Mouse (Mus musculus): ENCODE results near the gene Spata5. TPM values are rescaled to one million over a fixed set of nuclear protein-coding genes. Genes with fewer than 3 reads are reported as not detected.

Spata5 gene
- polyA plus RNA-seq, 1 experiment from 2014 or later, result 19.7 TPM

- peaks cover 8% of the 10 kb centered on the region; the same call in 1 of the 2 replicates for H3K36me3 ChIP-seq
- no peak overlapping the region for H3K27ac ChIP-seq
- H3K4me3 ChIP-seq, result peak overlapping the region; percentile 82
- H3K27me3 ChIP-seq, result no peaks in the 10 kb centered on the region
- peaks cover 18% of the 10 kb centered on the region for H3K4me1 ChIP-seq (replicated peaks)
- WGBS, result 15% methylated on average over 3 of the region's 3 CpGs
- H3K9me3 ChIP-seq (replicated peaks), result no peaks in the 10 kb centered on the region
- peak overlapping the region; percentile 68 for H3K9ac ChIP-seq
- ATAC-seq (replicated peaks; ENCODE audit: insufficient number of reproducible peaks, insufficient read depth, low FRiP score, low read depth), result no peak
- H3K4me2 ChIP-seq, result peak overlapping the region; percentile 88
These were observed 1.5 kb downstream of the Spata5 start for GRCm38 (mm10) chr3:37421179-37421578.

- no peaks in the 10 kb centered on the region for H3K9me3 ChIP-seq (replicated peaks)
- WGBS, result 97% methylated on average over 3 of the region's 3 CpGs
- H3K27ac ChIP-seq, result no peak overlapping the region
- no peak overlapping the region for H3K9ac ChIP-seq
- H3K4me3 ChIP-seq, result no peak overlapping the region
- H3K4me1 ChIP-seq (replicated peaks), result peaks cover 4% of the 10 kb centered on the region
- no peaks in the 10 kb centered on the region for H3K27me3 ChIP-seq
- ATAC-seq (replicated peaks; ENCODE audit: insufficient number of reproducible peaks, insufficient read depth, low FRiP score, low read depth), result no peak
- H3K36me3 ChIP-seq, result peaks cover 24% of the 10 kb centered on the region
- no peak overlapping the region for H3K4me2 ChIP-seq
These were observed 6.4 kb downstream of the Spata5 start for GRCm38 (mm10) chr3:37426069-37426468.

- peaks cover 24% of the 10 kb centered on the region for H3K36me3 ChIP-seq
- no peak overlapping the region for H3K4me2 ChIP-seq
- no peak overlapping the region for H3K27ac ChIP-seq
- no peak for ATAC-seq (replicated peaks; ENCODE audit: insufficient number of reproducible peaks, insufficient read depth, low FRiP score, low read depth)
- H3K27me3 ChIP-seq, result no peaks in the 10 kb centered on the region
- H3K4me1 ChIP-seq (replicated peaks), result no peaks in the 10 kb centered on the region
- no peak overlapping the region for H3K4me3 ChIP-seq
- no peaks in the 10 kb centered on the region for H3K9me3 ChIP-seq (replicated peaks)
- H3K9ac ChIP-seq, result no peak overlapping the region
These were observed 10.7 kb downstream of the Spata5 start for GRCm38 (mm10) chr3:37430359-37430758.

GRCm38 (mm10) chr3:37439770-37440169, 20.1 kb downstream of the Spata5 start:
- Histone ChIP-seq H3K27me3 (no peaks in the 10 kb centered on the region), H3K9me3 (replicated peaks) (no peaks in the 10 kb centered on the region), H3K4me2 (no peak overlapping the region), H3K4me1 (replicated peaks) (no peaks in the 10 kb centered on the region), H3K36me3 (no peaks in the 10 kb centered on the region; the same call in 1 of the 2 replicates), H3K9ac (no peak overlapping the region), H3K4me3 (no peak overlapping the region), H3K27ac (no peak overlapping the region)
- no peak for ATAC-seq (replicated peaks; ENCODE audit: insufficient number of reproducible peaks, insufficient read depth, low FRiP score, low read depth)
- 65% methylated on average over 1 of the region's 1 CpGs for WGBS

GRCm38 (mm10) chr3:37443409-37443808, 23.7 kb downstream of the Spata5 start:
- no peaks in the 10 kb centered on the region for H3K9me3 ChIP-seq (replicated peaks)
- no peak overlapping the region for H3K9ac ChIP-seq
- ATAC-seq (replicated peaks; ENCODE audit: insufficient number of reproducible peaks, insufficient read depth, low FRiP score, low read depth), result no peak
- 81% methylated on average over 2 of the region's 2 CpGs for WGBS
- 0 out of 2 replicates have a peak, but pooled peaks cover 2% of the 10 kb centered on the region for H3K36me3 ChIP-seq
- H3K27ac ChIP-seq, result no peak overlapping the region
- no peak overlapping the region for H3K4me3 ChIP-seq
- no peaks in the 10 kb centered on the region for H3K27me3 ChIP-seq
- no peak overlapping the region for H3K4me2 ChIP-seq
- H3K4me1 ChIP-seq (replicated peaks), result no peaks in the 10 kb centered on the region

GRCm38 (mm10) chr3:37455992-37456391, 36.3 kb downstream of the Spata5 start:
- no peaks in the 10 kb centered on the region for H3K4me1 ChIP-seq (replicated peaks)
- no peaks in the 10 kb centered on the region for H3K9me3 ChIP-seq (replicated peaks)
- H3K9ac ChIP-seq, result no peak overlapping the region
- no peak overlapping the region for H3K27ac ChIP-seq
- no peak overlapping the region for H3K4me2 ChIP-seq
- no peak overlapping the region for H3K4me3 ChIP-seq
- H3K36me3 ChIP-seq, result no peaks in the 10 kb centered on the region
- no peaks in the 10 kb centered on the region for H3K27me3 ChIP-seq
- 63% methylated on average over 1 of the region's 1 CpGs for WGBS
- no peak for ATAC-seq (replicated peaks; ENCODE audit: insufficient number of reproducible peaks, insufficient read depth, low FRiP score, low read depth)

GRCm38 (mm10) chr3:37468170-37468569, 48.5 kb downstream of the Spata5 start:
- no peaks in the 10 kb centered on the region for H3K27me3 ChIP-seq
- H3K27ac ChIP-seq, result no peak overlapping the region
- H3K4me2 ChIP-seq, result no peak overlapping the region
- WGBS, result 84% methylated on average over 2 of the region's 2 CpGs
- no peak for ATAC-seq (replicated peaks; ENCODE audit: insufficient number of reproducible peaks, insufficient read depth, low FRiP score, low read depth)
- H3K4me1 ChIP-seq (replicated peaks), result no peaks in the 10 kb centered on the region
- H3K9me3 ChIP-seq (replicated peaks), result no peaks in the 10 kb centered on the region
- H3K4me3 ChIP-seq, result no peak overlapping the region
- no peak overlapping the region for H3K9ac ChIP-seq
- H3K36me3 ChIP-seq, result no peaks in the 10 kb centered on the region

GRCm38 (mm10) chr3:37469353-37469752, 49.7 kb downstream of the Spata5 start:
- no peaks in the 10 kb centered on the region for H3K9me3 ChIP-seq (replicated peaks)
- no peaks in the 10 kb centered on the region for H3K36me3 ChIP-seq
- WGBS, result 67% methylated on average over 4 of the region's 4 CpGs
- H3K27me3 ChIP-seq, result no peaks in the 10 kb centered on the region
- H3K4me1 ChIP-seq (replicated peaks), result no peaks in the 10 kb centered on the region
- ATAC-seq (replicated peaks; ENCODE audit: insufficient number of reproducible peaks, insufficient read depth, low FRiP score, low read depth), result no peak
- no peak overlapping the region for H3K4me3 ChIP-seq
- H3K9ac ChIP-seq, result no peak overlapping the region
- H3K27ac ChIP-seq, result no peak overlapping the region
- H3K4me2 ChIP-seq, result no peak overlapping the region

GRCm38 (mm10) chr3:37470867-37471266, 51.2 kb downstream of the Spata5 start:
- Histone ChIP-seq H3K9me3 (replicated peaks) (no peaks in the 10 kb centered on the region), H3K9ac (no peak overlapping the region), H3K27me3 (no peaks in the 10 kb centered on the region), H3K36me3 (no peaks in the 10 kb centered on the region), H3K4me3 (no peak overlapping the region), H3K4me2 (no peak overlapping the region), H3K4me1 (replicated peaks) (no peaks in the 10 kb centered on the region), H3K27ac (no peak overlapping the region)
- WGBS, result 83% methylated on average over 2 of the region's 2 CpGs
- no peak for ATAC-seq (replicated peaks; ENCODE audit: insufficient number of reproducible peaks, insufficient read depth, low FRiP score, low read depth)

- H3K4me3 ChIP-seq, result no peak overlapping the region
- H3K4me1 ChIP-seq (replicated peaks), result no peaks in the 10 kb centered on the region
- H3K4me2 ChIP-seq, result no peak overlapping the region
- no peaks in the 10 kb centered on the region for H3K27me3 ChIP-seq
- H3K9ac ChIP-seq, result no peak overlapping the region
- no peaks in the 10 kb centered on the region for H3K36me3 ChIP-seq
- H3K27ac ChIP-seq, result no peak overlapping the region
- no peak for ATAC-seq (replicated peaks; ENCODE audit: insufficient number of reproducible peaks, insufficient read depth, low FRiP score, low read depth)
- H3K9me3 ChIP-seq (replicated peaks), result no peaks in the 10 kb centered on the region
These were observed 52.8 kb downstream of the Spata5 start for GRCm38 (mm10) chr3:37472461-37472860.

GRCm38 (mm10) chr3:37476485-37476884, 56.8 kb downstream of the Spata5 start:
- WGBS, result 56% methylated on average over 1 of the region's 1 CpGs
- no peaks in the 10 kb centered on the region for H3K9me3 ChIP-seq (replicated peaks)
- no peaks in the 10 kb centered on the region for H3K36me3 ChIP-seq
- H3K4me2 ChIP-seq, result no peak overlapping the region
- H3K9ac ChIP-seq, result no peak overlapping the region
- no peak overlapping the region for H3K4me3 ChIP-seq
- H3K27ac ChIP-seq, result no peak overlapping the region
- H3K27me3 ChIP-seq, result no peaks in the 10 kb centered on the region
- no peak for ATAC-seq (replicated peaks; ENCODE audit: insufficient number of reproducible peaks, insufficient read depth, low FRiP score, low read depth)
- H3K4me1 ChIP-seq (replicated peaks), result no peaks in the 10 kb centered on the region

- no peak overlapping the region for H3K4me2 ChIP-seq
- no peak overlapping the region for H3K4me3 ChIP-seq
- no peak for ATAC-seq (replicated peaks; ENCODE audit: insufficient number of reproducible peaks, insufficient read depth, low FRiP score, low read depth)
- H3K36me3 ChIP-seq, result no peaks in the 10 kb centered on the region
- no peaks in the 10 kb centered on the region for H3K4me1 ChIP-seq (replicated peaks)
- H3K9ac ChIP-seq, result no peak overlapping the region
- WGBS, result 86% methylated on average over 7 of the region's 7 CpGs
- H3K9me3 ChIP-seq (replicated peaks), result no peaks in the 10 kb centered on the region
- H3K27ac ChIP-seq, result no peak overlapping the region
- no peaks in the 10 kb centered on the region for H3K27me3 ChIP-seq
These were observed 57.9 kb downstream of the Spata5 start for GRCm38 (mm10) chr3:37477438-37478188.
